In the genomic region with DNA sequence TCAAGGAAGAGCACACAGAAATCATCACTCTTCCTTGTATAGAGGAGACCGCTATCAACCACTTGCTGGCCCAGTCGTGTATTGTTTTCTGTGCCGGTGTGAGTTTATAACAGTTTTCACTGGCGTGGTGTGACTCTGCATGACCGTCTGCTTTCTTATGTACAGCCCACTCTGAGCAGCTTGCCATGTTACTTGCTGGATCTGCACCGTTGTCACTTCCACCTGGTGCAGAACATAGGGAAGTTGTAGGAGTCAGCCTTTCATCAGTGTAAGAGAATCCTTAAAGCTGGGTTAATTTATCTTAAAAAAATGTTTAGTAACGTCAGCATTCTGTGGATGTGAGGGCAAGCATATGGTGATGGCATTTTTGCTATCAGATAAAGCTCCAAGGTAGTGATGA, we compare ENCODE assay signal across 23 mouse cellular contexts.
DNase-seq lines count a peak whose midpoint lies in the region; ATAC-seq and TF ChIP-seq lines count a peak whose summit lies in the region.
"Had no signal": no experiment of that assay in that cellular context is flagged by ENCODE, and none has a peak within 500 bp of the region (broad histone marks: within the 10 kb centered on the region; RNA-seq: fewer than 3 reads in every experiment).

No protein-coding gene starts in this region.

- no peak for TF ChIP-seq CTCF in hindbrain, postnatal 0 days (IDR thresholded peaks at IDR 0.05; ENCODE audit: low read depth)
- no peak for TF ChIP-seq CTCF in midbrain, postnatal 0 days (IDR thresholded peaks at IDR 0.05)

- H3K4me2 ChIP-seq in heart, embryonic 12.5 days: no peak overlapping the region
- no peak overlapping the region for H3K4me2 ChIP-seq in hindbrain, postnatal 0 days (ENCODE audit: low read depth, low read length)
- H3K4me2 ChIP-seq in hindbrain, embryonic 11.5 days (replicated peaks; ENCODE audit: low read depth, low read length): no peak overlapping the region
- H3K4me2 ChIP-seq in midbrain, embryonic 11.5 days: no peak overlapping the region
- no peak overlapping the region for H3K4me2 ChIP-seq in midbrain, postnatal 0 days (ENCODE audit: low read depth, low read length, poor library complexity, severe bottlenecking)
- H3K4me2 ChIP-seq: embryonic facial prominence, embryonic 12.5 days; forebrain, embryonic 13.5 days; forebrain, embryonic 15.5 days had no signal

- H3K4me1 ChIP-seq in heart, embryonic 12.5 days (replicated peaks): 0 out of 2 replicates have a peak, but pooled peaks cover 5% of the 10 kb centered on the region
- H3K4me1 ChIP-seq in hindbrain, postnatal 0 days (ENCODE audit: insufficient read depth, low read length): no peaks in the 10 kb centered on the region
- H3K4me1 ChIP-seq in hindbrain, embryonic 11.5 days (replicated peaks; ENCODE audit: control insufficient read depth, insufficient read depth, low read length): no peaks in the 10 kb centered on the region
- no peaks in the 10 kb centered on the region for H3K4me1 ChIP-seq in midbrain, embryonic 11.5 days (ENCODE audit: control insufficient read depth, insufficient read depth, low read length)
- H3K4me1 ChIP-seq in midbrain, postnatal 0 days (ENCODE audit: insufficient read depth, low read length): no peaks in the 10 kb centered on the region
- H3K4me1 ChIP-seq: embryonic facial prominence, embryonic 10.5 days; embryonic facial prominence, embryonic 12.5 days; forebrain, embryonic 13.5 days; forebrain, embryonic 15.5 days had no signal

- DNase-seq in heart, adult 11 months: peak; percentile 71
- no peak for DNase-seq in hindbrain, postnatal 0 days (ENCODE audit: low spot score)
- DNase-seq in hindbrain, embryonic 11.5 days (ENCODE audit: low spot score): no peak
- DNase-seq in midbrain, embryonic 11.5 days (ENCODE audit: low spot score, missing footprints): peak; percentile 57
- DNase-seq in midbrain, postnatal 0 days (ENCODE audit: low spot score): no peak
- DNase-seq: adrenal gland, adult 8-10 months; adrenal gland, postnatal 14 days; adrenal gland, postnatal 36 days; B cell, adult 2 months; cerebellum, adult 11-12 months; cerebellum, adult 2 months; cerebellum, adult 9-10 months; cerebellum, postnatal 25 days had no signal

- no peak overlapping the region for H3K9ac ChIP-seq in heart, embryonic 12.5 days
- no peak overlapping the region for H3K9ac ChIP-seq in hindbrain, postnatal 0 days (replicated peaks; ENCODE audit: low read length)
- H3K9ac ChIP-seq in hindbrain, embryonic 11.5 days (ENCODE audit: low read depth, low read length): no peak overlapping the region
- no peak overlapping the region for H3K9ac ChIP-seq in midbrain, embryonic 11.5 days (ENCODE audit: low read length)
- no peak overlapping the region for H3K9ac ChIP-seq in midbrain, postnatal 0 days (replicated peaks; ENCODE audit: low read length, poor library complexity, severe bottlenecking)
- H3K9ac ChIP-seq: embryonic facial prominence, embryonic 12.5 days; forebrain, embryonic 13.5 days; forebrain, embryonic 15.5 days had no signal

- H3K9me3 ChIP-seq in heart, embryonic 12.5 days (replicated peaks): peaks cover 7% of the 10 kb centered on the region; the same call in 1 of the 2 replicates
- no peaks in the 10 kb centered on the region for H3K9me3 ChIP-seq in hindbrain, postnatal 0 days (ENCODE audit: low read length)
- H3K9me3 ChIP-seq in hindbrain, embryonic 11.5 days (ENCODE audit: control insufficient read depth, low read length): no peaks in the 10 kb centered on the region
- H3K9me3 ChIP-seq in midbrain, embryonic 11.5 days (ENCODE audit: control insufficient read depth, low read length): no peaks in the 10 kb centered on the region
- no peaks in the 10 kb centered on the region for H3K9me3 ChIP-seq in midbrain, postnatal 0 days (ENCODE audit: low read length)
- H3K9me3 ChIP-seq: embryonic facial prominence, embryonic 10.5 days; embryonic facial prominence, embryonic 12.5 days; forebrain, embryonic 13.5 days; forebrain, embryonic 15.5 days; G1E had no signal

- 72% methylated on average over 7 of the region's 7 CpGs for WGBS in heart, embryonic 12.5 days
- WGBS in hindbrain, postnatal 0 days: 75% methylated on average over 7 of the region's 7 CpGs
- WGBS in hindbrain, embryonic 11.5 days: 90% methylated on average over 7 of the region's 7 CpGs
- whole genome bisulfite sequencing in midbrain, embryonic 11.5 days: 92% methylated on average over 7 of the region's 7 CpGs
- 91% methylated on average over 7 of the region's 7 CpGs for WGBS in midbrain, postnatal 0 days

- H3K4me3 ChIP-seq in heart, embryonic 12.5 days: no peak overlapping the region
- no peak overlapping the region for H3K4me3 ChIP-seq in hindbrain, postnatal 0 days (ENCODE audit: low read length)
- no peak overlapping the region for H3K4me3 ChIP-seq in hindbrain, embryonic 11.5 days (ENCODE audit: low read depth, low read length)
- H3K4me3 ChIP-seq in midbrain, embryonic 11.5 days (ENCODE audit: low read depth, low read length): no peak overlapping the region
- H3K4me3 ChIP-seq in midbrain, postnatal 0 days (ENCODE audit: low read depth, low read length): no peak overlapping the region
- H3K4me3 ChIP-seq: embryonic facial prominence, embryonic 10.5 days; embryonic facial prominence, embryonic 12.5 days; forebrain, embryonic 13.5 days; forebrain, embryonic 15.5 days had no signal

- H3K36me3 ChIP-seq in heart, embryonic 12.5 days: no peaks in the 10 kb centered on the region
- no peaks in the 10 kb centered on the region for H3K36me3 ChIP-seq in hindbrain, postnatal 0 days (ENCODE audit: insufficient read depth, low read length)
- H3K36me3 ChIP-seq in hindbrain, embryonic 11.5 days (ENCODE audit: control insufficient read depth, insufficient read depth, low read length): no peaks in the 10 kb centered on the region
- no peaks in the 10 kb centered on the region for H3K36me3 ChIP-seq in midbrain, embryonic 11.5 days (ENCODE audit: control insufficient read depth, insufficient read depth, low read length)
- H3K36me3 ChIP-seq in midbrain, postnatal 0 days (ENCODE audit: insufficient read depth, low read length): no peaks in the 10 kb centered on the region
- H3K36me3 ChIP-seq: embryonic facial prominence, embryonic 10.5 days; embryonic facial prominence, embryonic 12.5 days; forebrain, embryonic 15.5 days; G1E had no signal

- no peak overlapping the region for H3K27ac ChIP-seq in heart, embryonic 12.5 days (ENCODE audit: poor library complexity, severe bottlenecking)
- H3K27ac ChIP-seq in hindbrain, postnatal 0 days: no peak overlapping the region
- no peak overlapping the region for H3K27ac ChIP-seq in hindbrain, embryonic 11.5 days (ENCODE audit: low read depth, low read length)
- no peak overlapping the region for H3K27ac ChIP-seq in midbrain, embryonic 11.5 days (ENCODE audit: low read depth, low read length)
- no peak overlapping the region for H3K27ac ChIP-seq in midbrain, postnatal 0 days (ENCODE audit: low read depth, low read length)
- H3K27ac ChIP-seq: embryonic facial prominence, embryonic 10.5 days; embryonic facial prominence, embryonic 12.5 days; forebrain, embryonic 13.5 days; forebrain, embryonic 15.5 days had no signal

- H3K27me3 ChIP-seq in heart, embryonic 12.5 days (replicated peaks): no peaks in the 10 kb centered on the region
- H3K27me3 ChIP-seq in hindbrain, postnatal 0 days (ENCODE audit: insufficient read depth, low read length): no peaks in the 10 kb centered on the region
- no peaks in the 10 kb centered on the region for H3K27me3 ChIP-seq in hindbrain, embryonic 11.5 days (ENCODE audit: control insufficient read depth, insufficient read depth, low read length)
- H3K27me3 ChIP-seq in midbrain, embryonic 11.5 days (ENCODE audit: control insufficient read depth, insufficient read depth, low read length): no peaks in the 10 kb centered on the region
- H3K27me3 ChIP-seq in midbrain, postnatal 0 days (ENCODE audit: insufficient read depth, low read length): no peaks in the 10 kb centered on the region
- H3K27me3 ChIP-seq: CH12.LX; embryonic facial prominence, embryonic 12.5 days; forebrain, embryonic 13.5 days; forebrain, embryonic 15.5 days; Patski had no signal

- no peak for ATAC-seq in heart, embryonic 12.5 days (ENCODE audit: insufficient number of reproducible peaks, low FRiP score)
- 0 out of 2 replicates have a peak, but pooled peaks have one; percentile 24 for ATAC-seq in hindbrain, postnatal 0 days
- no peak for ATAC-seq in hindbrain, embryonic 11.5 days (ENCODE audit: low FRiP score)
- ATAC-seq in midbrain, embryonic 11.5 days (ENCODE audit: low FRiP score): no peak
- ATAC-seq in midbrain, postnatal 0 days (ENCODE audit: low FRiP score): no peak
- ATAC-seq: activated CD4-positive, CD25-positive, alpha-beta regulatory T cell, adult 4 months; CD4-positive, CD25-positive, alpha-beta regulatory T cell, adult 4 months; forebrain, embryonic 13.5 days; forebrain, embryonic 15.5 days; Patski had no signal

Comparison
In these comparisons a context has a peak if more than half of its experiments do, and no peak if none do; other contexts are left out.
1. DNase-seq: peak in heart, adult 11 months (single experiment) and midbrain, embryonic 11.5 days (single experiment); none in hindbrain, postnatal 0 days (single experiment), hindbrain, embryonic 11.5 days (single experiment) and midbrain, postnatal 0 days (single experiment).